ENCODE assay signal across 23 mouse cellular contexts in genomic region chr8:87851871-87852270, GRCm38 (mm10).
DNase-seq lines count a peak whose midpoint lies in the region; ATAC-seq and TF ChIP-seq lines count a peak whose summit lies in the region.
"Had no signal": no experiment of that assay in that cellular context is flagged by ENCODE, and none has a peak within 500 bp of the region (broad histone marks: within the 10 kb centered on the region; RNA-seq: fewer than 3 reads in every experiment).

No protein-coding gene starts in this region.

- no peak overlapping the region for H3K9ac ChIP-seq in liver, adult 2 months (ENCODE audit: low read depth, low read length)
- H3K9ac ChIP-seq in midbrain, postnatal 0 days (replicated peaks; ENCODE audit: low read length, poor library complexity, severe bottlenecking): no peak overlapping the region
- no peak overlapping the region for H3K9ac ChIP-seq in midbrain, embryonic 15.5 days
- H3K9ac ChIP-seq: embryonic facial prominence, embryonic 13.5 days; forebrain, embryonic 13.5 days; hindbrain, embryonic 15.5 days; limb, embryonic 15.5 days; neural tube, embryonic 12.5 days; stomach, embryonic 15.5 days had no signal

- no peak for TF ChIP-seq POLR2A in liver, adult 2 months (IDR thresholded peaks at IDR 0.05; ENCODE audit: extremely low read depth, insufficient read depth, low read length)

- TF ChIP-seq CTCF in liver, adult 2 months (IDR thresholded peaks at IDR 0.05; ENCODE audit: low read depth, low read length): no peak
- TF ChIP-seq CTCF in midbrain, postnatal 0 days (IDR thresholded peaks at IDR 0.05): no peak

- H3K27ac ChIP-seq in liver, adult 2 months (replicated peaks; ENCODE audit: insufficient read depth, low read depth, low read length): no peak overlapping the region
- no peak overlapping the region for H3K27ac ChIP-seq in midbrain, postnatal 0 days (ENCODE audit: low read depth, low read length)
- no peak overlapping the region for H3K27ac ChIP-seq in midbrain, embryonic 15.5 days
- H3K27ac ChIP-seq: embryonic facial prominence, embryonic 13.5 days; forebrain, embryonic 13.5 days; heart, embryonic 10.5 days; hindbrain, embryonic 15.5 days; limb, embryonic 15.5 days; neural tube, embryonic 12.5 days; stomach, embryonic 15.5 days had no signal

- H3K9me3 ChIP-seq in midbrain, postnatal 0 days (ENCODE audit: low read length): no peaks in the 10 kb centered on the region
- H3K9me3 ChIP-seq in midbrain, embryonic 15.5 days: no peaks in the 10 kb centered on the region
- H3K9me3 ChIP-seq: embryonic facial prominence, embryonic 13.5 days; forebrain, embryonic 13.5 days; heart, embryonic 10.5 days; hindbrain, embryonic 15.5 days; limb, embryonic 15.5 days; neural tube, embryonic 12.5 days; stomach, embryonic 15.5 days had no signal

- H3K36me3 ChIP-seq in liver, adult 2 months (ENCODE audit: control insufficient read depth, insufficient read depth, low read length): no peaks in the 10 kb centered on the region
- H3K36me3 ChIP-seq in midbrain, postnatal 0 days (ENCODE audit: insufficient read depth, low read length): no peaks in the 10 kb centered on the region
- H3K36me3 ChIP-seq in midbrain, embryonic 15.5 days (replicated peaks): no peaks in the 10 kb centered on the region
- H3K36me3 ChIP-seq: hindbrain, embryonic 15.5 days; stomach, embryonic 15.5 days had no signal

- no peak overlapping the region for H3K4me2 ChIP-seq in midbrain, postnatal 0 days (ENCODE audit: low read depth, low read length, poor library complexity, severe bottlenecking)
- H3K4me2 ChIP-seq in midbrain, embryonic 15.5 days: no peak overlapping the region
- H3K4me2 ChIP-seq: embryonic facial prominence, embryonic 13.5 days; forebrain, embryonic 13.5 days; hindbrain, embryonic 15.5 days; limb, embryonic 15.5 days; midbrain, embryonic 11.5 days; neural tube, embryonic 12.5 days; stomach, embryonic 15.5 days had no signal

- no peaks in the 10 kb centered on the region for H3K27me3 ChIP-seq in liver, adult 2 months (ENCODE audit: control insufficient read depth, insufficient read depth, low read length)
- H3K27me3 ChIP-seq in midbrain, postnatal 0 days (ENCODE audit: insufficient read depth, low read length): no peaks in the 10 kb centered on the region
- H3K27me3 ChIP-seq in midbrain, embryonic 15.5 days (replicated peaks): no peaks in the 10 kb centered on the region
- H3K27me3 ChIP-seq: embryonic facial prominence, embryonic 13.5 days; forebrain, embryonic 13.5 days; hindbrain, embryonic 15.5 days; limb, embryonic 15.5 days; neural tube, embryonic 12.5 days; stomach, embryonic 15.5 days had no signal

- WGBS in liver, adult 2 months: 56% methylated on average over 3 of the region's 3 CpGs
- WGBS in midbrain, postnatal 0 days: 77% methylated on average over 3 of the region's 3 CpGs
- 83% methylated on average over 3 of the region's 3 CpGs for WGBS in midbrain, embryonic 15.5 days

- H3K4me3 ChIP-seq in liver, adult 2 months (ENCODE audit: insufficient read depth, low read depth, low read length): no peak overlapping the region
- H3K4me3 ChIP-seq in midbrain, postnatal 0 days (ENCODE audit: low read depth, low read length): no peak overlapping the region
- no peak overlapping the region for H3K4me3 ChIP-seq in midbrain, embryonic 15.5 days
- H3K4me3 ChIP-seq: embryonic facial prominence, embryonic 13.5 days; erythroblast, embryonic 14.5 days; forebrain, embryonic 13.5 days; heart, embryonic 10.5 days; hindbrain, embryonic 15.5 days; limb, embryonic 15.5 days; neural tube, embryonic 12.5 days; stomach, embryonic 15.5 days had no signal

- ATAC-seq in midbrain, postnatal 0 days (ENCODE audit: low FRiP score): no peak
- ATAC-seq in midbrain, embryonic 15.5 days (replicated peaks): no peak
- ATAC-seq: forebrain, embryonic 13.5 days had no signal

- no peaks in the 10 kb centered on the region for H3K4me1 ChIP-seq in liver, adult 2 months (ENCODE audit: control insufficient read depth, insufficient read depth, low read length)
- no peaks in the 10 kb centered on the region for H3K4me1 ChIP-seq in midbrain, postnatal 0 days (ENCODE audit: insufficient read depth, low read length)
- H3K4me1 ChIP-seq in midbrain, embryonic 15.5 days: peaks cover 7% of the 10 kb centered on the region; the same call in 1 of the 2 replicates
- H3K4me1 ChIP-seq: neural tube, embryonic 12.5 days had no signal

- peak; percentile 53 for DNase-seq in adrenal gland, postnatal 10 days
- DNase-seq in adrenal gland, adult 8-10 months: no peak
- peak; percentile 25 for DNase-seq in liver, adult 2 months (ENCODE audit: extremely low read depth, low read depth, low spot score)
- DNase-seq in liver: no peak
- peak; percentile 39 for DNase-seq in midbrain, postnatal 0 days (ENCODE audit: low spot score)
- peak; percentile 33 for DNase-seq in lung, postnatal 36 days
- DNase-seq in spleen, postnatal 36 days (ENCODE audit: low spot score in 2 of 2): no peak
- DNase-seq: cerebellum, postnatal 25 days; kidney, adult 8-10 months; kidney, postnatal 10 days; left cerebral cortex, postnatal 4 days; thymus, adult 18-20 months; thymus, postnatal 4 days had no signal

- H3K79me2 ChIP-seq in liver, adult 2 months (ENCODE audit: control insufficient read depth, insufficient read depth, low read length): no peaks in the 10 kb centered on the region

Comparison
In these comparisons a context has a peak if more than half of its experiments do, and no peak if none do; other contexts are left out.
1. DNase-seq: peak in adrenal gland, postnatal 10 days (single experiment), liver, adult 2 months (single experiment), midbrain, postnatal 0 days (single experiment) and lung, postnatal 36 days (single experiment); none in adrenal gland, adult 8-10 months (single experiment), liver (single experiment) and spleen, postnatal 36 days (0 of 2).